Comparison of ENCODE assay signal across 7 mouse cellular contexts in the genomic region with DNA sequence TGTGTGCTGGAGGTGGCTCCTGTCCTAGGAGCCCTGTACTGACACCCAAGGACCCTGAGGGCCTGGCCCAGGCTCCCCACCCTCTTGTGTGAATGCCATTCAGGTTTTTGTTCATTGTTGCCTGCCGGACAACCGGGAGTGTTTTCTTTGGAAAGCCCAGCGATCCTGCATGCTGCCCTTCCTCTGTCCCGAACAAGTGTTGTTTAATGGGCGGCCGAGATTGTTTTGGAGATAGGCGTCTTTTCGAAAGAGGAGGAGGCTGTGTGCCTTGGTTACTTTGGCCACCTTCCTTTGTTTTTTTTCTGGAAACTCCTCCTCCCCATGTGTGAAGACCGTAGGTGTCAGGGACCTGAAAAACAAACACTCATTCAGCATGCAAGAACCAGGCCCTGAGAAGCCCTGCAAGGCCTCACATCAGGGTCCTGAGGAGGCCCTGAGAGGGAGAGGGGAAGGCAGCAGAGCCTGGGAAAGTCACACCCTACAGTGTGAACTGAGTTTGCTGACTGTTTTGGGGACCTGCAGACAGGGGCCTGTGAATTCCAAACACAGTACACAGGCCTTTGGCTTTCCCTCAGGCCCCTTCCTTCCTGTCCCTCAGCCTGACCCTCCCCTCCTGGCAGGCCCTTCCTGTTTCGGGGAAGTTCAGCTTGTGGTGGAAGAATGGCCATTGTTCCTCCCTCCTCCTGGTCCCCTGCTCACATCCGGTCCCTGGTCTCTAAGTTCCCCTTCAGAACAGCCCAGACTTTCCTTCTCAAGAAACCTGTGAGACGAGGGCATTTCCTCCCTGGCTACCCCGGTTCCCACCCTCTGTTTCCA.
DNase-seq lines count a peak whose midpoint lies in the region; ATAC-seq and TF ChIP-seq lines count a peak whose summit lies in the region.

No protein-coding gene starts in this region.

- ATAC-seq in embryonic facial prominence, embryonic 14.5 days (ENCODE audit: low read depth): peak; percentile 47; the same call in 1 of the 2 replicates
- no peak for ATAC-seq in hindbrain, embryonic 12.5 days (ENCODE audit: low FRiP score)
- peak; percentile 34; the same call in 1 of the 2 replicates for ATAC-seq in limb, embryonic 14.5 days (ENCODE audit: low FRiP score, low read depth)
- no peak for ATAC-seq in cerebellum, adult (ENCODE audit: insufficient number of reproducible peaks, low FRiP score, low TSS enrichment)

- H3K9me3 ChIP-seq in embryonic facial prominence, embryonic 14.5 days (ENCODE audit: control insufficient read depth, low read length): no peaks in the 10 kb centered on the region
- H3K9me3 ChIP-seq in hindbrain, embryonic 12.5 days (replicated peaks): no peaks in the 10 kb centered on the region
- H3K9me3 ChIP-seq in limb, embryonic 14.5 days (ENCODE audit: control insufficient read depth, low read length): no peaks in the 10 kb centered on the region

- 43% methylated on average over 13 of the region's 13 CpGs for WGBS in embryonic facial prominence, embryonic 14.5 days
- WGBS in hindbrain, embryonic 12.5 days: 38% methylated on average over 13 of the region's 13 CpGs
- 51% methylated on average over 13 of the region's 13 CpGs for WGBS in limb, embryonic 14.5 days

- DNase-seq in urinary bladder, postnatal 36 days (ENCODE audit: low spot score in 2 of 2): peak; percentile 22 to 63
- DNase-seq in urinary bladder, postnatal 10 days (ENCODE audit: low spot score): no peak
- peak; percentile 62 for DNase-seq in embryonic facial prominence, embryonic 14.5 days (ENCODE audit: low spot score)
- peak; percentile 29 for DNase-seq in limb, embryonic 14.5 days (ENCODE audit: low spot score)
- DNase-seq in natural killer cell, adult 2 months (ENCODE audit: low spot score in 2 of 2): peak; percentile 35 to 53

- 0 out of 2 replicates have a peak overlapping the region, but pooled peaks have one; percentile 26 for H3K9ac ChIP-seq in embryonic facial prominence, embryonic 14.5 days (ENCODE audit: low read depth, low read length)
- no peak overlapping the region for H3K9ac ChIP-seq in hindbrain, embryonic 12.5 days
- peak overlapping the region; percentile 18; the same call in 1 of the 2 replicates for H3K9ac ChIP-seq in limb, embryonic 14.5 days (ENCODE audit: low read depth, low read length, severe bottlenecking)

- no peaks in the 10 kb centered on the region for H3K36me3 ChIP-seq in embryonic facial prominence, embryonic 14.5 days (ENCODE audit: control insufficient read depth, insufficient read depth, low read length)
- H3K36me3 ChIP-seq in hindbrain, embryonic 12.5 days: no peaks in the 10 kb centered on the region
- H3K36me3 ChIP-seq in limb, embryonic 14.5 days (ENCODE audit: control insufficient read depth, insufficient read depth, low read length): no peaks in the 10 kb centered on the region

- H3K4me3 ChIP-seq in embryonic facial prominence, embryonic 14.5 days (ENCODE audit: low read depth, low read length): no peak overlapping the region
- H3K4me3 ChIP-seq in hindbrain, embryonic 12.5 days: no peak overlapping the region
- H3K4me3 ChIP-seq in limb, embryonic 14.5 days (replicated peaks; ENCODE audit: low read length): no peak overlapping the region

- no peaks in the 10 kb centered on the region for H3K27me3 ChIP-seq in embryonic facial prominence, embryonic 14.5 days (replicated peaks; ENCODE audit: control insufficient read depth, insufficient read depth, low read length)
- no peaks in the 10 kb centered on the region for H3K27me3 ChIP-seq in hindbrain, embryonic 12.5 days
- H3K27me3 ChIP-seq in limb, embryonic 14.5 days (ENCODE audit: control insufficient read depth, insufficient read depth, low read length): no peaks in the 10 kb centered on the region

- H3K4me2 ChIP-seq in embryonic facial prominence, embryonic 14.5 days (ENCODE audit: low read depth, low read length): no peak overlapping the region
- H3K4me2 ChIP-seq in hindbrain, embryonic 12.5 days (replicated peaks): no peak overlapping the region
- H3K4me2 ChIP-seq in limb, embryonic 14.5 days (replicated peaks; ENCODE audit: low read depth, low read length, severe bottlenecking): no peak overlapping the region

- H3K27ac ChIP-seq in embryonic facial prominence, embryonic 14.5 days (replicated peaks; ENCODE audit: low read depth, low read length): peak overlapping the region; percentile 23
- H3K27ac ChIP-seq in hindbrain, embryonic 12.5 days: peak overlapping the region; percentile 40
- H3K27ac ChIP-seq in limb, embryonic 14.5 days (replicated peaks; ENCODE audit: low read depth, low read length): peak overlapping the region; percentile 61; the same call in 1 of the 2 replicates

- no peak for TF ChIP-seq POLR2A in limb, embryonic 14.5 days (IDR thresholded peaks at IDR 0.05; ENCODE audit: borderline replicate concordance, extremely low read depth, insufficient read depth, insufficient read length)

- H3K4me1 ChIP-seq in embryonic facial prominence, embryonic 14.5 days (ENCODE audit: control insufficient read depth, insufficient read depth, low read length): no peaks in the 10 kb centered on the region
- H3K4me1 ChIP-seq in hindbrain, embryonic 12.5 days: peaks cover 4% of the 10 kb centered on the region; the same call in 1 of the 2 replicates
- peaks cover 8% of the 10 kb centered on the region for H3K4me1 ChIP-seq in limb, embryonic 14.5 days (ENCODE audit: control insufficient read depth, insufficient read depth, low read length)

Comparison
In these comparisons a context has a peak if more than half of its experiments do, and no peak if none do; other contexts are left out.
1. ATAC-seq: peak in embryonic facial prominence, embryonic 14.5 days (single experiment) and limb, embryonic 14.5 days (single experiment); none in hindbrain, embryonic 12.5 days (single experiment) and cerebellum, adult (single experiment).
2. Peak in every context shown above with its lines, with median percentiles within 50 percentile points of each other: H3K27ac ChIP-seq.